Mouse (Mus musculus) erythroblast, embryonic 14.5 days (primary cell): ENCODE data around the gene Sync.

ENCODE experiments used
- GATA1 ChIP-seq: IDR thresholded peaks from 2 replicates; pipeline ENCODE4 v1.6.1; 2012; ENCODE audit warnings: low read length, inconsistent platforms, mixed read lengths
- TAL1 ChIP-seq: IDR thresholded peaks from 3 replicates; pipeline ENCODE4 v1.6.1; 2012; ENCODE audit warnings: low read length, inconsistent platforms, mixed read lengths

DNA sequence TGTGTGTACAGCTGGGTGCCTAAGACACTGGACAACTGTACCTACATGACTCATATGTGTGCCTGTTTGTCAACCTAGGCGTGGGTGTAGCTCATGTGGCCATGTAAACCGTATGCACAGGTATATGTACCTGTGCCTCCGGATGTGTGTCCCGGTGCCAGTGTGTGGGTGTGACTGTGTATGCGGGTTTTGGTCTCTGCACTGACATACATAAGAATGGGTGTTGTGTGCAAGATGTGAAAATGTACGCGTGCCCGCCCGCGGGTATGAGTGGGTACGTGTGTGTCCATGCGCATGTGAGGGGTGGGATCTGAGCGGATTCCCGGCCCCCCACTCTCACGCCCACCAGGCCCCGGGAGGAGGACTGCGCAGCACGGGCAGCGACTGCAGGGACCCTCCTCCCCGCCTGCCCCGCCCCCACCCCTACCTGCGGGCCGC lies 48.8 kb upstream of the Sync start:
- TF ChIP-seq TAL1 (no peak), GATA1 (no peak)
